Mouse (Mus musculus) neural tube, postnatal 0 days (tissue): ENCODE results near the gene Olfr491. TPM values are rescaled to one million over a fixed set of nuclear protein-coding genes. Genes with fewer than 3 reads are reported as not detected.

ENCODE experiments used
- polyA plus RNA-seq: library from polyadenylated mRNA; unstranded; fragments of >200 nt; fragmentation: Nextera tagmentation; extraction: Ambion mirVana; gene quantifications from 2 replicates; pipeline ENCODE4 v1.2.1, GENCODE M21; 2015

Gene Olfr491
- not detected in 2 replicates for polyA plus RNA-seq

DNA sequence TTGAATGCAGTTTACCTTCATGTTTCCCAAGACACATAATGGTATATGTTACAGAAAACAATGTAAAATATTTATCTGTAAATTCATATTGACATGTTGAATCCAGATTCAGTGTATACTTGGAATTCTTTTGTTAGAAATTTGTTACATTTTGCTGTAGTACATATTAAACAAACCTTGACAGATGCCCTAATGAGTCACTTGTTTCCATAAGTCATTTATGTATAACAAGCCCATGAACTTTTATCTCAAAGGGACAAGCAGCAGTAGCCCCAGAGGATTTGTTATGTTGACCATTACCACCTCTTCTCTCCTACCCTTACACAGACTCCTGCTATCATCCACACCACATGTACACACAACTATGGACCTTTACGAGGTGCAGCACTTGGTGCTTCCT is at the start of gene Olfr491:
Gene Olfr491 (plus strand): TSS at position 301 of the 400 bp plus-strand sequence.

DNA sequence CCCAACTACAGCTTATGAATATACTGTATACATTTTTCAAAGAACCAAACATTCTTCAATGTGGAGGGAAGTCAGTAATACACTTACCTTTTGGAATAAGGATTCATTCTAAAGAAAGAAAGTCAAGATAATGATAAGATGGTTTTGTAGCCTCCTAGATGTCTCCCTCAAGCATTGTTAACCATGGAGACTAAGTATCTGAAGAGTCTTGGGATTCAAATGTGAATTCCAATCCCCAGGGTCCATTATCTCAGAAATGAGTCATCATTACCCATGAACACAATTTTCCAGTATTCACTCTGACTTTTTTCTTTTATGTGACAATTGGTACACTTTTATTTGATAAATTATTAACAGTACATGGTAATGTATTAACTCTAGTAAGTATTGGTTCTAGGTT is 24.4 kb upstream of the Olfr491 start, which contains the start of gene Olfr490:
Gene Olfr490 (minus strand): TSS at position 101 of the 400 bp plus-strand sequence.

DNA sequence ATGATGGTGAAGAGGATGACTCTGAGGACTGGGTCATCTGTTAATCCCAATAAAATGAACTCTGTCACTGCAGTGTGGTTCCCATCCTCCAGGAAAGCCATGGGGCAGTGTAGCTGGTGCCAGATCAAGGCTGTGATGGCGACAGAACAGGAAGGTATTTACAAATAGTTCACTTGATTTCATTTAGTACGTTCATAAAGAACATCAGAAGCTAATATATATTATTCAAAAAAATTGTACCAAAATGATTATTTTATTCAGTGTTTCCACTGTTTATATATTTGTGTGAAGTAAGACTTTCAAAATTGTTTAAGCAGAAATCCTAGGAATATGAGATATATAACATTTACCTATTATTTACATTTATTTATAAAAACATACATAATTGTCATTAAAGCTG is 10.3 kb downstream of the Olfr491 start, which contains the start of gene Olfr492:
Gene Olfr492 (minus strand): TSS at position 101 of the 400 bp plus-strand sequence.

GRCm38 (mm10) chr7:108346879-108347278 is 33.6 kb downstream of the Olfr491 start, which contains the start of gene Olfr493:
Gene Olfr493 (minus strand): TSS chr7:108346979.

GRCm38 (mm10) chr7:108365035-108365434 is 51.8 kb downstream of the Olfr491 start, which contains the start of gene Olfr494:
Gene Olfr494 (plus strand): TSS chr7:108365335.

Other genes starting within 250 kb of the Olfr491 start
- gene Olfr480, start 246.1 kb upstream of the Olfr491 start, polyA plus RNA-seq, result not detected in 2 replicates
- not detected in 2 replicates for gene Olfr481, start 233.6 kb upstream of the Olfr491 start, polyA plus RNA-seq
- gene Olfr482, start 215.9 kb upstream of the Olfr491 start, polyA plus RNA-seq, result 0.06 and 0.10 TPM in 2 replicates
- gene Olfr483, start 212.6 kb upstream of the Olfr491 start, polyA plus RNA-seq, result not detected in 2 replicates
- not detected in 2 replicates for gene Olfr484, start 186.0 kb upstream of the Olfr491 start, polyA plus RNA-seq
- gene Olfr485, start 153.6 kb upstream of the Olfr491 start, polyA plus RNA-seq, result not detected in 2 replicates
- not detected in 2 replicates for gene Olfr486, start 140.7 kb upstream of the Olfr491 start, polyA plus RNA-seq
- gene Olfr487, start 98.8 kb upstream of the Olfr491 start, polyA plus RNA-seq, result not detected in 2 replicates
- gene Olfr488, start 55.1 kb upstream of the Olfr491 start, polyA plus RNA-seq, result not detected in 2 replicates
- gene Olfr490, start 24.5 kb upstream of the Olfr491 start, polyA plus RNA-seq, result not detected in 2 replicates
- not detected in 2 replicates for gene Olfr492, start 10.2 kb downstream of the Olfr491 start, polyA plus RNA-seq
- not detected in 2 replicates for gene Olfr493, start 33.5 kb downstream of the Olfr491 start, polyA plus RNA-seq
- not detected in 2 replicates for gene Olfr494, start 51.9 kb downstream of the Olfr491 start, polyA plus RNA-seq
- not detected in 2 replicates for gene Olfr495, start 79.7 kb downstream of the Olfr491 start, polyA plus RNA-seq
- not detected in 2 replicates for gene Olfr497, start 107.0 kb downstream of the Olfr491 start, polyA plus RNA-seq
- not detected in 2 replicates for gene Olfr498, start 151.9 kb downstream of the Olfr491 start, polyA plus RNA-seq
- not detected in 2 replicates for gene Olfr502, start 211.6 kb downstream of the Olfr491 start, polyA plus RNA-seq
- gene Olfr503, start 231.1 kb downstream of the Olfr491 start, polyA plus RNA-seq, result not detected in 2 replicates